Mouse (Mus musculus): ENCODE data around the gene Hoxd9. TPM values are rescaled to one million over a fixed set of nuclear protein-coding genes. Genes with fewer than 3 reads are reported as not detected.

The Hoxd9 gene
- polyA plus RNA-seq (2015; fragmentation: Nextera tagmentation; extraction: Ambion mirVana), result not detected in 2 replicates

- H3K4me2 ChIP-seq, result peak within 1 kb of the TSS; percentile 51
- H3K27ac ChIP-seq (replicated peaks), result no peak within 1 kb of the TSS
- 0 out of 2 replicates have a peak, but pooled peaks have one; percentile 15 for ATAC-seq (ENCODE audit: low FRiP score, low read depth)
- H3K9me3 ChIP-seq, result no peaks in the 10 kb centered on the region
- H3K27me3 ChIP-seq, result peaks cover 85% of the 10 kb centered on the region
- WGBS, result under 1% methylated on average over 43 of the region's 43 CpGs
- H3K4me1 ChIP-seq (replicated peaks), result peaks cover 12% of the 10 kb centered on the region
- no peak within 1 kb of the TSS for H3K9ac ChIP-seq
- H3K4me3 ChIP-seq, result peak within 1 kb of the TSS; percentile 26
- no peaks in the 10 kb centered on the region for H3K36me3 ChIP-seq
These were observed at the start of gene Hoxd9 for GRCm38 (mm10) chr2:74697567-74698121. Gene Hoxd9, plus strand, starts transcription at chr2:74697727.

- H3K27ac ChIP-seq (replicated peaks), result no peak overlapping the region
- peaks cover 76% of the 10 kb centered on the region for H3K27me3 ChIP-seq
- no peaks in the 10 kb centered on the region for H3K9me3 ChIP-seq
- H3K9ac ChIP-seq, result no peak overlapping the region
- no peak overlapping the region for H3K4me2 ChIP-seq
- no peak for ATAC-seq (ENCODE audit: low FRiP score, low read depth)
- peaks cover 11% of the 10 kb centered on the region for H3K4me1 ChIP-seq (replicated peaks)
- H3K36me3 ChIP-seq, result no peaks in the 10 kb centered on the region
- no peak overlapping the region for H3K4me3 ChIP-seq
- 38% methylated on average over 2 of the region's 2 CpGs for WGBS
These were observed 44.6 kb upstream of the Hoxd9 start for GRCm38 (mm10) chr2:74652996-74653340.

- Histone ChIP-seq H3K4me1 (replicated peaks) (peaks cover 11% of the 10 kb centered on the region), H3K9me3 (no peaks in the 10 kb centered on the region), H3K27me3 (peaks cover 67% of the 10 kb centered on the region), H3K4me3 (no peak overlapping the region), H3K36me3 (no peaks in the 10 kb centered on the region), H3K4me2 (no peak overlapping the region), H3K27ac (replicated peaks) (no peak overlapping the region), H3K9ac (no peak overlapping the region)
- 14% methylated on average over 17 of the region's 17 CpGs for WGBS
- no peak for ATAC-seq (ENCODE audit: low FRiP score, low read depth)
These were observed 43.6 kb upstream of the Hoxd9 start for GRCm38 (mm10) chr2:74653781-74654535.

- H3K9ac ChIP-seq, result no peak overlapping the region
- 6% methylated on average over 20 of the region's 20 CpGs for WGBS
- peak overlapping the region; percentile 59; the same call in 1 of the 2 replicates for H3K4me2 ChIP-seq
- no peaks in the 10 kb centered on the region for H3K9me3 ChIP-seq
- H3K4me1 ChIP-seq (replicated peaks), result peaks cover 11% of the 10 kb centered on the region
- H3K4me3 ChIP-seq, result no peak overlapping the region
- no peak overlapping the region for H3K27ac ChIP-seq (replicated peaks)
- H3K27me3 ChIP-seq, result peaks cover 58% of the 10 kb centered on the region
- no peak for ATAC-seq (ENCODE audit: low FRiP score, low read depth)
- H3K36me3 ChIP-seq, result no peaks in the 10 kb centered on the region
These were observed 42.6 kb upstream of the Hoxd9 start for GRCm38 (mm10) chr2:74654743-74655419.

DNA sequence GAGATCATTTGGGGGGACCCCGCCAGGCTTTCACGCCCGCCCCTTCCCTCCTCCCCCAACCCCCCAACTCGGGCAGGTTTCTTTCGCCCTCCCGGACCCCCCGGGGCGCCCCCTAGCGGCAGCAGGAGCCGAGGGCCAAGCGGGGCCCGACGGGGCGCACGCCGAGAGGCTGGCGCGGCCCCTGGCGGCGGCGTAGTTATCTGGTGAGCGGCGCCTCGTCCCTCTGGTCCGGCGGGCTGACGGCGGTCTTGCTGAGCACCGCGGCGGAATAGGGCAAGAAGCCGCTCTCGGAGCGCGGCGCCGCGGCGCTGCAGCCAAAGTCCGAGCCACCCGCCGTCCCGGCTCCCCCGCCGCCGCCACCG lies 42.1 kb upstream of the Hoxd9 start:
- Histone ChIP-seq H3K36me3 (no peaks in the 10 kb centered on the region), H3K4me1 (replicated peaks) (peaks cover 11% of the 10 kb centered on the region), H3K4me3 (peak overlapping the region; percentile 36), H3K27ac (replicated peaks) (0 out of 2 replicates have a peak overlapping the region, but pooled peaks have one; percentile 30), H3K9ac (no peak overlapping the region), H3K9me3 (no peaks in the 10 kb centered on the region), H3K4me2 (peak overlapping the region; percentile 59), H3K27me3 (peaks cover 55% of the 10 kb centered on the region)
- WGBS, result 1% methylated on average over 11 of the region's 47 CpGs
- ATAC-seq (ENCODE audit: low FRiP score, low read depth), result no peak

- H3K27ac ChIP-seq (replicated peaks), result 0 out of 2 replicates have a peak overlapping the region, but pooled peaks have one; percentile 30
- under 1% methylated on average over 59 of the region's 69 CpGs for WGBS
- ATAC-seq (ENCODE audit: low FRiP score, low read depth), result no peak
These were observed 41.5 kb upstream of the Hoxd9 start for GRCm38 (mm10) chr2:74655821-74656631.

GRCm38 (mm10) chr2:74656632-74657021 lies 40.9 kb upstream of the Hoxd9 start:
- no peak for ATAC-seq (ENCODE audit: low FRiP score, low read depth)
- Histone ChIP-seq H3K27ac (replicated peaks) (no peak overlapping the region), H3K9ac (no peak overlapping the region), H3K9me3 (no peaks in the 10 kb centered on the region), H3K4me2 (no peak overlapping the region), H3K27me3 (peaks cover 57% of the 10 kb centered on the region), H3K4me3 (peak overlapping the region; percentile 36; the same call in 1 of the 2 replicates), H3K36me3 (no peaks in the 10 kb centered on the region), H3K4me1 (replicated peaks) (peaks cover 14% of the 10 kb centered on the region)
- 3% methylated on average over 4 of the region's 4 CpGs for WGBS

More at GRCm38 (mm10) chr2:74655821-74656631, 41.5 kb upstream of the Hoxd9 start:
- peaks cover 55% of the 10 kb centered on the region for H3K27me3 ChIP-seq
- H3K4me3 ChIP-seq, result peak overlapping the region; percentile 36
- no peaks in the 10 kb centered on the region for H3K36me3 ChIP-seq
- H3K9me3 ChIP-seq, result no peaks in the 10 kb centered on the region
- H3K9ac ChIP-seq, result 0 out of 2 replicates have a peak overlapping the region, but pooled peaks have one; percentile 23
- peaks cover 11% of the 10 kb centered on the region for H3K4me1 ChIP-seq (replicated peaks)
- H3K4me2 ChIP-seq, result peak overlapping the region; percentile 59

DNA sequence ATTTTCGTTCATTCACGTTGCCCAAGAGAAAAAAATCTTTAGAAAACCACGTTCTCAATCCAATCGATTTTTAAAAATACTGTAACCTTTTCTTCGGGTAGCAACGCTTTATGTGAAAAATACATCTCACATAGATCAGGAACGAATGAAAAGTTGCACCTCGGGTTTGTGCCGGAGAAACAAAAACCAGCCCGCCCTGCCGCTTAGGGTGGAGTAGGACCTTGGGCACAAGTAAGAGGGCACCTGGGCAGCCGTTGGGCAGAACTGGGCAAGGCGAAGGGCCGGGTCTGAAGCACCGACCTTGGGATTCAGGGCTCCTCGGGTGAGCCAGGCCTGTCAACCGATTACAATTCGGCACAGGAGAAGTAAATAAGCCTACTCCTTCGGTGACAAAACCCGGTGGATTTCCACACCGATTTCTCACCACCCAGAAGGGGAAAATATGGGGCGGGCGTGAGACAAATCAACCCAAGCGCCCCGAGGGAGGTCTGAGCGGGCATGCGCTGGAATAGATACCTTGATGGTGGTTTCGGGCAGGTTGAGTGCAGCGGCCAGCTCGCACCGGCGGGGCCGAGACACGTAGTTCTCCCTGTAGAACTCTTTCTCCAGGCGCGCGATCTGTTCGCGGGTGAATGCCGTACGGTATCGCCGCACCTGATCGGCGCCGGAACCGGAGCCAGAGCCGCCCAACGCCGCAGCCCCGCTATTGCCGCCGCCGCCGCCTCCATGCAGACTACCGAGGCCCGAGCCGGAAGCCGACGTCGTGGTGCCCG lies 40.1 kb upstream of the Hoxd9 start:
- Histone ChIP-seq H3K9me3 (no peaks in the 10 kb centered on the region), H3K4me1 (replicated peaks) (peaks cover 15% of the 10 kb centered on the region), H3K27ac (replicated peaks) (0 out of 2 replicates have a peak overlapping the region, but pooled peaks have one; percentile 20), H3K4me3 (peak overlapping the region; percentile 22; the same call in 1 of the 2 replicates), H3K9ac (no peak overlapping the region), H3K27me3 (peaks cover 56% of the 10 kb centered on the region), H3K36me3 (no peaks in the 10 kb centered on the region), H3K4me2 (peak overlapping the region; percentile 7; the same call in 1 of the 2 replicates)
- ATAC-seq (ENCODE audit: low FRiP score, low read depth), result no peak
- 3% methylated on average over 62 of the region's 62 CpGs for WGBS

GRCm38 (mm10) chr2:74658024-74658666 lies 39.4 kb upstream of the Hoxd9 start:
- peak overlapping the region; percentile 28; the same call in 1 of the 2 replicates for H3K27ac ChIP-seq (replicated peaks)
- H3K4me1 ChIP-seq (replicated peaks), result peaks cover 15% of the 10 kb centered on the region
- peak overlapping the region; percentile 22 for H3K4me3 ChIP-seq
- peaks cover 61% of the 10 kb centered on the region for H3K27me3 ChIP-seq
- H3K4me2 ChIP-seq, result peak overlapping the region; percentile 7; the same call in 1 of the 2 replicates
- under 1% methylated on average over 15 of the region's 15 CpGs for WGBS
- H3K9ac ChIP-seq, result no peak overlapping the region
- no peaks in the 10 kb centered on the region for H3K9me3 ChIP-seq
- no peak for ATAC-seq (ENCODE audit: low FRiP score, low read depth)
- H3K36me3 ChIP-seq, result no peaks in the 10 kb centered on the region

GRCm38 (mm10) chr2:74658667-74659371 lies 38.7 kb upstream of the Hoxd9 start:
- Histone ChIP-seq H3K27me3 (peaks cover 65% of the 10 kb centered on the region), H3K27ac (replicated peaks) (peak overlapping the region; percentile 28), H3K4me2 (peak overlapping the region; percentile 1; the same call in 1 of the 2 replicates), H3K9me3 (no peaks in the 10 kb centered on the region), H3K36me3 (no peaks in the 10 kb centered on the region), H3K9ac (no peak overlapping the region), H3K4me1 (replicated peaks) (peaks cover 15% of the 10 kb centered on the region), H3K4me3 (peak overlapping the region; percentile 20)
- ATAC-seq (ENCODE audit: low FRiP score, low read depth), result no peak
- under 1% methylated on average over 47 of the region's 47 CpGs for WGBS
